Mouse (Mus musculus): ENCODE measurements around the gene Cdkn2c. TPM values are rescaled to one million over a fixed set of nuclear protein-coding genes. Genes with fewer than 3 reads are reported as not detected.

The Cdkn2c gene
- polyA plus RNA-seq, 1 experiment, result 101 TPM

- no peak for TF ChIP-seq GATA1 (IDR thresholded peaks at IDR 0.05; ENCODE audit: low read length)
Measured at GRCm38 (mm10) chr4:109630215-109630614, 36.8 kb downstream of the Cdkn2c start.

GRCm38 (mm10) chr4:109612596-109612995, 54.4 kb downstream of the Cdkn2c start:
- no peak for TF ChIP-seq GATA1 (IDR thresholded peaks at IDR 0.05; ENCODE audit: low read length)

Other genes with a start within 250 kb of the Cdkn2c start
- 13.8 and 18.9 TPM in 2 replicates for gene Rnf11, start 182.5 kb downstream of the Cdkn2c start, polyA plus RNA-seq (2012)
- gene 4930522H14Rik, start 135.9 kb downstream of the Cdkn2c start, polyA plus RNA-seq (2012), result not detected in 2 replicates
- 8.1 and 10.3 TPM in 2 replicates for gene Faf1, start 9.4 kb upstream of the Cdkn2c start, polyA plus RNA-seq (2012)

All from G1E-ER4 (cell line).